Mouse (Mus musculus) G1E-ER4 (cell line): Measurements from ENCODE around the gene Apoe. TPM values are rescaled to one million over a fixed set of nuclear protein-coding genes. Genes with fewer than 3 reads are reported as not detected.

ENCODE experiments used
- GATA1 ChIP-seq: IDR thresholded peaks from one replicate; pipeline ENCODE4 v1.8.0; 2012; ENCODE audit warnings: low read length, inconsistent platforms
- polyA plus RNA-seq: library from polyadenylated mRNA; stranded (reverse); fragments of >175 nt; gene quantifications from 2 replicates; pipeline ENCODE4 v1.2.3, GENCODE M21; 2012

Gene Apoe
- polyA plus RNA-seq, 1 experiment = 28.1 TPM

- no peak for TF ChIP-seq GATA1
Measured at GRCm38 (mm10) chr7:19701069-19701761, 2.2 kb upstream of the Apoe start.

- no peak for TF ChIP-seq GATA1
Measured at GRCm38 (mm10) chr7:19700299-19701068, 1.5 kb upstream of the Apoe start.

DNA sequence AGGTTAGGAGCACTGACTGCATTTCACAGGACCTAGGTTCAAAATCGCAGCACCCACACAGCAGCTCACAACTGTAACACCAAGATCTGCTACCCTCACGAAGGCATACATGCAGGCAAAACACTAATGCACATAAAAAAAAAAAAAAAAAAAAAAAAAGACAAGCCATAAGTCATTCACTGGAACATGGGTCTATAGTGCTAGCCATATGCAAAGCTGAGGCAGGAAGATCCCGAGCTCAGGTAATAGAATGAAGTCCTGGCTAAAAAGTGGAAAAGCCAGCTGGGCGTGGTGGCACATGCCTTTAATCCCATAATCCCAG, 800 bp upstream of the Apoe start:
- TF ChIP-seq GATA1 = no peak

DNA sequence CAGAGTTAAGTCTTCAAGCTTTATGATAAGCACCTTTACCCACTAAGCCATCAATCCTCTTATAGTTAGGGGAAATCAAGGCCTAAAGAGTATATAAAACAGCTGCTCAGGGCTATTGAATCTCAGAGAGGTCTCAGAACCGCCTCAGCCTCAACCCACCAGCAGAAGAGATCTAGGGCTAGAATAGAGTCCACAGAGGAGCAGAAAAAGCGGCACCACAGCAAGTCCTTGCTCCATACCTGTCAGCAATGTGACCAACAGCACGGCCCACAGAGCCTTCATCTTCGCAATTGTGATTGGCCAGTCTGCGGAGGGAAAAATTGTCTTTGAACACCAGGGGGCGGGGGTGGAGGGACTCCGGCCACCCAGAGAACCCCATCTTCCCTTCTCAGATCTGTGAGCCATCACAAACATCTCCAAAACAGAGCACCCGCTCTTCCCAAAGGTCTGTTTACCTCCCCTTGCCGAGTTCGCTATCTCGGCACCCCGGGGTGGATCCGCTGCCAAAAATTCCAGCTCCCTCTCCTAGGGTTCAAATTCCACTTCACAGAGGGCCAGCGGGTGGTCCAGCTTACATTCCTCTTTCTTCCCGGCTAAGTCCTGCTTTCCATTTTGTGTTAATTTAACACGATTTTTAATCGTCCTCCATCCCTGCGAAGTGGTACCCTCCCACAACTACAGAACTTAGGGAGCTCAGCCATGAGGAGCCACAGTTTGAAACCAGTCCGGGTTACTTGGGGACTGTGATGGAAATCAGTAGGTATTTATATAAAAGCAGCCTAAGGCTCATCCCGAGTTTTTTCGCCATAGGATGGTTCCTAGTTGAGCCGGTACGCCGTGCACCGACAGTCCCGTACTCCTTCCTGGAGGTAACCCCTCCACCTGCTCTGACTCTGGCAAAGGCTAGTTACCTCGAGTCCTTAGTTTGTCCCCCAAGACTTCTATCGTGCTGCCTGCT, 760 bp downstream of the Apoe start:
- no peak for TF ChIP-seq GATA1

DNA sequence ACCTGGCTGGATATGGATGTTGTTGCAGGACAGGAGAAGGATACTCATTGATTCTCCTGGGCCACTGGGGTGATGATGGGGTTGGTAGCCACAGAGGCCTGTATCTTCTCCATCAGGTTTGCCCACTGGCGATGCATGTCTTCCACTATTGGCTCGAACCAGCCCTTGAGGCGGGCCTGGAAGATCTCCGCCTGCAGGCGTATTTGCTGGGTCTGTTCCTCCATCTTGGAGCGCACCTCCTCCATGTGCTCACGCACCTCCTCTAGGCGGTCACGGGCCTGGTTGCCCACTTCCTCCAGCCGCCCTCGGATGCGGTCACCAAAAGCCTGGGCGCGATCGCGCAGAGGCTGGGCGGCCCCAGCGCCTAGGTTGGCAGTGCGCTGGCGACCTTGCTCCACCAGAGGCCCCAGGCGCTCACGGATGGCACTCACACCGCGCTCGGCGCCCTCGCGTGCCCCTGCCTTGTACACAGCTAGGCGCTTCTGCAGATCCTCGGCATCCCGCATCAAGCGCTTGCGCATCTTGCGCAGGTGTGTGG, 2.6 kb downstream of the Apoe start:
- no peak for TF ChIP-seq GATA1

GRCm38 (mm10) chr7:19695881-19696280, 3.1 kb downstream of the Apoe start:
- no peak for TF ChIP-seq GATA1

DNA sequence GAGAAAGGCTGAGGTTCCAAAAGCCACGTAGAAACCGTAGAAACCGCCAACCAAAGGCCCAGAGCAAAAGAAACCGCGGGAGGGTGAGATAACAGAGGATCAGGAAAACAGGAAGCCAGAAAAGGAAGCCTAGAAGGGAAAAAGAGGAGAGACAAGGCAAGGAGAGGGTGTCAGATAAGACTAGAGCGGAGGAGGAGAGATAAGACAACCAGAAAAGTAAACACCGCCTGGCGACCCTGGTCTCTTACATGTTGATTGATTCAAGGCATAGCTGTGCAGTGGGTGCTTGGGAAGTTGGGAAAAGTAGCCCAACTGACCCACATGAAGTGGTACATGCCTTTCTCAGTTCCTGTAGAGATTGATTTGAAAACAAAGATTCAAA, 3.8 kb downstream of the Apoe start:
- peak; percentile 89 for TF ChIP-seq GATA1

GRCm38 (mm10) chr7:19694336-19695212, 4.4 kb downstream of the Apoe start:
- TF ChIP-seq GATA1 = no peak

DNA sequence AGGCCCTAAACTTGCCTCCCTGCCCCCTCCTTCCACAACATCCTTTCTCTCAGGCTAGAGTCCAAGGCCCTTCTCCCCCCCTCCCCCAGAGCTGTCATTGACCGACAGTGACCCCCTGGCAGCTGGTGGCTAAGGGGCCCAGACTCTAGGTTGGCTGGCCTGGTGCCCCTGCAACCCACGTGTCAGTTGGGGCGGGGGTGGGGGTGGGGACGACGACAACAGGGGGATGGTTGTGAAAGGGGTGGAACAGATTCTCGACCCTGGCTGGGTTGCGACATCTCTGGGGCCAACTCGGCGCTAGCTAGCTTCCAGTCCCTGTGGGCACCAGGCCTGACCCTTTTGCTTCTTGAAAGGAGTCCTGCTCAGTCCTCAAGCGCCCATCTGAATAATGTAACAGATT, 5.6 kb downstream of the Apoe start:
- no peak for TF ChIP-seq GATA1

DNA sequence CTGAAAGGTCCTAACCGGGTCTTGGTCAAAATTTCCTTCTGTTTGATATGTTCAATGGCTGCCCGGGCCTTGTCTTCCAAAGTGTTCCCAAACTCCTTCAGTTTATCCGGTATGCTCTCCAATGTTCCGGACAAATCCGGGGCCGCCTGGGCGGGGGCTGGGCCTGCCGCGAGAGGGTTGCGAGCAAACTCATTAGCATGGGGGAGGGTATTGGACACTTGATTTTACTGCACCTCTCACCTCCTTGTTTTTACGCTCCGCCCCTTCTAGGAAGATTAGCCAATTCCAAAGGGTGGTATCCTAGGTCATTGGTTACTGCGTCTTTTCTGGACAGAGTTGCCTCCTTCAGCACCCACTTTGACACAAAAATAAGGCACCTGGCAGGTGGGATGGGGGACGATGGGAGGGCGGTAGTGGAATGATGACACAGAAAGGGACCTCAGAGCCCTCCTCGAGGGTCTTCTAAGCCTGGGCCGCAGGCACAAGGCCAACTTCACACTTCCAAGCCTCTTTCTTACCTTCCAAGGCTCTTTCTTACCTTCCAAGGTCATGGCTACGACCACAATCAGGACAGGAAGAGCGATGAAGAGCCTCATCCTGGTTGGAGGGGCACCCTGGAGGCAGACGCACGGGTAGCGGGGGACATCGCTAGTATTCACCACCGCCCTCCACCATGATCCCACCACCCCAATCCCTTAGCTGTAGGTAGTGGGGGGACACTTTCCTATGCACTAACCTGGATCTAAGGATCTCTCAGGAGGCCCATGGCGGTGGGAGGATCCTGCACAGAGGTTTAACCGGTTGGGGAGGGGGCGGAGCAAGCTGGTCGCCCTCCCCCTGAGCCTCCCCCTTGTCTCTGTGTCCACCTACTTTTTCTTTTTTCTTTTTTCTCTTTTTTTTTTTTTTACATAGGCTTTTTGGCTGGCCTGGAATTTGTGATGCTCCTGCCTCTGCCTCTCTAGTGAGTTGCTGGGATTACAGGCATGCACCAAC, 6.8 kb downstream of the Apoe start, which contains the start of gene Apoc1:
Apoc1 (minus strand) TSS at position 788 of the 993 bp plus-strand sequence.
- no peak for TF ChIP-seq GATA1

DNA sequence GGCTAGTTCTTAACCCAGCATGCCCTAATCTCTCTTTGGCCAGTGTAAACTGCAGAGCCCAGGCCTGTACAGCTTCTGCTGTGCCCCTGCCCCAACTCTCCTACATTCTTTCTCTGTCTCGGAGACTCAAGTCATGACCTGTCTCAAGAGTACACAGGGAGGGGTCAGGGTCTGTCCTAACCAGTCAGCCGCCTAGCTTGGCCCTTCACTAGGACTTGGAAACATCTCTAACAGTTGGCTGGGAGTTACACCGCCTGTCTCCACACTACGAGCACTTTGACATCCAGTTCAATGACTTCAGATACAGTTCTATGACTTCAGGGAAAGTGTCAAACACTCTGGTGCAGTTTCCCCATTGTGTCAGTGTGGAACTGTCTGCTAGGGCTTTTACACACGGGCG, 7.6 kb downstream of the Apoe start:
- TF ChIP-seq GATA1 = no peak

DNA sequence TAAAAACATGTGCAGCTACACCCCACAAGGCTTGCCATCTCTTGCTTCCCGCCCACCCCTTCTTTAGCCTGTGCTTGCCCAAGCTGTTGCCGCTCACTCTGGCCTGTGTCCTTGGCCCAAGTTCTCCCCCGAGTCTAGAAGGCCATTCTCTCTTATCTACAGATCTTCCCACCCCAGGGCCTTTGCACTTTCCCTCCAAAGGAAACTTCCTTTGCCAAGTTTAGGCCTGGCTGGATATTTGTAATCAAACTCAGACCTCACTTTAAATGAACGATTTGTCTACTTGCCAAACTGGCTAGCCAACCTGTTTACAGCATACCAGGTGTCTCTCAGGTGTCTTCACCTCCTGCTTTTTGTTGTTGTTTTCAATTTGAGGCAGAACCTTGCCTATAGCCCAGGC, 8.1 kb downstream of the Apoe start:
- no peak for TF ChIP-seq GATA1

- no peak for TF ChIP-seq GATA1
Measured at GRCm38 (mm10) chr7:19688611-19689010, 10.4 kb downstream of the Apoe start.

GRCm38 (mm10) chr7:19688101-19688500, 10.9 kb downstream of the Apoe start:
- TF ChIP-seq GATA1 = no peak
